Mouse (Mus musculus) MEL (cell line): ENCODE measurements around the gene Nfkbid. TPM values are rescaled to one million over a fixed set of nuclear protein-coding genes. Genes with fewer than 3 reads are reported as not detected.

Source experiments
- DNase-seq: peaks from one replicate; pipeline ENCODE4 v3.0.0; 2011; ENCODE audit warnings: low read depth, low spot score
- H3K27ac ChIP-seq: 2 replicates; pipeline ENCODE4 v1.5.1; 2012; ENCODE audit warnings: low read depth, mild to moderate bottlenecking, control low read depth, low read length, moderate library complexity; ENCODE audit not compliant: control insufficient read depth
- H3K27me3 ChIP-seq, 2 experiments: fragments of 150-350 bp in 1 of 2; sonication (generic) in 1 of 2; 2 replicates each; pipeline ENCODE4 v1.6.1; 2012; ENCODE audit warnings: low read length in 2 of 2, mild to moderate bottlenecking in 2 of 2, improper control_type of control experiment in 1 of 2, moderate library complexity in 1 of 2; ENCODE audit not compliant: insufficient read depth in 2 of 2, control insufficient read depth in 1 of 2
- H3K36me3 ChIP-seq, 2 experiments: 2 replicates each; pipeline ENCODE4 v1.6.1; 2012 to 2014; ENCODE audit warnings: low read length in 2 of 2, improper control_type of control experiment in 1 of 2, inconsistent platforms in 1 of 2, mild to moderate bottlenecking in 1 of 2; ENCODE audit not compliant: insufficient read depth in 2 of 2, control insufficient read depth in 1 of 2
- H3K4me1 ChIP-seq, 2 experiments: fragments of 150-350 bp in 1 of 2; sonication (generic) in 1 of 2; 2 replicates each; pipeline ENCODE4 v1.6.1; 2012; ENCODE audit warnings: low read length in 2 of 2, improper control_type of control experiment in 1 of 2, mild to moderate bottlenecking in 1 of 2; ENCODE audit not compliant: insufficient read depth in 2 of 2, control insufficient read depth in 1 of 2
- H3K4me3 ChIP-seq, 2 experiments: fragments of 150-350 bp in 1 of 2; sonication (generic) in 1 of 2; 2 replicates each; pipeline ENCODE4 v1.5.1; 2012; ENCODE audit warnings: low read depth in 2 of 2, low read length in 2 of 2, mild to moderate bottlenecking in 2 of 2, moderate library complexity in 2 of 2, control low read depth in 1 of 2, improper control_type of control experiment in 1 of 2; ENCODE audit not compliant: control insufficient read depth in 1 of 2, insufficient read depth in 1 of 2
- H3K79me2 ChIP-seq: 2 replicates; pipeline ENCODE4 v1.6.1; 2012; ENCODE audit warnings: mild to moderate bottlenecking, low read length, moderate library complexity; ENCODE audit not compliant: control insufficient read depth, poor library complexity, insufficient read depth
- H3K9ac ChIP-seq: 2 replicates; pipeline ENCODE4 v1.6.1; 2012; ENCODE audit warnings: low read depth, mild to moderate bottlenecking, control low read depth, low read length, moderate library complexity; ENCODE audit not compliant: control insufficient read depth, poor library complexity, severe bottlenecking
- H3K9me3 ChIP-seq: fragments of 150-350 bp; sonication (generic); replicated peaks from 2 replicates; pipeline ENCODE4 v1.6.1; 2012; ENCODE audit warnings: mild to moderate bottlenecking, low read length, improper control_type of control experiment, moderate library complexity; ENCODE audit not compliant: insufficient read depth
- CHD1 ChIP-seq: IDR thresholded peaks from 2 replicates; pipeline ENCODE4 v1.6.1; 2012; ENCODE audit warnings: low read depth, mild to moderate bottlenecking, inconsistent platforms, low read length, improper control_type of control experiment
- CHD2 ChIP-seq: IDR thresholded peaks from 2 replicates; pipeline ENCODE4 v1.6.1; 2011; ENCODE audit warnings: low read length, improper control_type of control experiment
- CTCF ChIP-seq, 3 experiments: IDR thresholded peaks in 2 of 3; conservative IDR thresholded peaks in 1 of 3; 2 replicates each; pipeline ENCODE4 v1.5.1; 2011 to 2012; ENCODE audit warnings: low read length in 3 of 3, low read depth in 2 of 3, mild to moderate bottlenecking in 2 of 3, improper control_type of control experiment in 1 of 3, inconsistent platforms in 1 of 3, mixed read lengths in 1 of 3, moderate library complexity in 1 of 3; ENCODE audit not compliant: control insufficient read depth in 1 of 3, insufficient read depth in 1 of 3, poor library complexity in 1 of 3, severe bottlenecking in 1 of 3
- EP300 ChIP-seq, 2 experiments: IDR thresholded peaks; 2 replicates each; pipeline ENCODE4 v1.6.1; 2011; ENCODE audit warnings: improper control_type of control experiment in 2 of 2, low read length in 2 of 2, low read depth in 1 of 2, mild to moderate bottlenecking in 1 of 2
- GABPA ChIP-seq: IDR thresholded peaks from 2 replicates; pipeline ENCODE4 v1.6.1; 2012; ENCODE audit warnings: low read depth, mild to moderate bottlenecking, inconsistent platforms, low read length, improper control_type of control experiment, moderate library complexity
- HCFC1 ChIP-seq: IDR thresholded peaks from 2 replicates; pipeline ENCODE4 v1.6.1; 2012; ENCODE audit warnings: low read depth, mild to moderate bottlenecking, inconsistent platforms, low read length, improper control_type of control experiment, moderate library complexity
- MAFK ChIP-seq: IDR thresholded peaks from 2 replicates; pipeline ENCODE4 v1.6.1; 2011; ENCODE audit warnings: low read depth, mild to moderate bottlenecking, low read length, improper control_type of control experiment, borderline replicate concordance
- MAZ ChIP-seq: IDR thresholded peaks from 2 replicates; pipeline ENCODE4 v1.6.1; 2012; ENCODE audit warnings: low read depth, mild to moderate bottlenecking, inconsistent platforms, low read length, improper control_type of control experiment
- MYB ChIP-seq: IDR thresholded peaks from 2 replicates; pipeline ENCODE4 v1.6.1; 2011; ENCODE audit warnings: mild to moderate bottlenecking, low read depth, low read length, improper control_type of control experiment
- MYC ChIP-seq: IDR thresholded peaks from 2 replicates; pipeline ENCODE4 v1.6.1; 2011; ENCODE audit warnings: low read depth, mild to moderate bottlenecking, low read length, improper control_type of control experiment, moderate library complexity
- NELFE ChIP-seq: IDR thresholded peaks from 2 replicates; pipeline ENCODE4 v1.6.1; 2011; ENCODE audit warnings: low read depth, low read length, improper control_type of control experiment
- POLR2A ChIP-seq, 2 experiments: IDR thresholded peaks; 2 replicates each; pipeline ENCODE4 v1.6.1; 2011 to 2012; ENCODE audit warnings: low read length in 2 of 2, mild to moderate bottlenecking in 2 of 2, control low read depth in 1 of 2, improper control_type of control experiment in 1 of 2, low read depth in 1 of 2, moderate library complexity in 1 of 2; ENCODE audit not compliant: control insufficient read depth in 1 of 2, insufficient read depth in 1 of 2, poor library complexity in 1 of 2
- POLR2AphosphoS2 ChIP-seq: IDR thresholded peaks from 2 replicates; pipeline ENCODE4 v1.6.1; 2011; ENCODE audit warnings: low read length, improper control_type of control experiment
- POLR2AphosphoS5 ChIP-seq: IDR thresholded peaks from 2 replicates; pipeline ENCODE4 v1.6.1; 2012; ENCODE audit warnings: low read depth, borderline replicate concordance, mild to moderate bottlenecking, inconsistent platforms, low read length, moderate library complexity, mixed read lengths
- SIN3A ChIP-seq: IDR thresholded peaks from 2 replicates; pipeline ENCODE4 v1.6.1; 2012; ENCODE audit warnings: low read length, improper control_type of control experiment, inconsistent platforms
- TBP ChIP-seq: IDR thresholded peaks from 2 replicates; pipeline ENCODE4 v1.8.0; 2011; ENCODE audit warnings: low read depth, low read length, improper control_type of control experiment
- UBTF ChIP-seq: IDR thresholded peaks from 2 replicates; pipeline ENCODE4 v1.6.1; 2012; ENCODE audit warnings: low read depth, mild to moderate bottlenecking, inconsistent platforms, low read length, improper control_type of control experiment, moderate library complexity, borderline replicate concordance; ENCODE audit not compliant: insufficient read depth
- USF1 ChIP-seq: IDR thresholded peaks from 2 replicates; pipeline ENCODE4 v1.6.1; 2014; ENCODE audit warnings: low read depth, mild to moderate bottlenecking, inconsistent platforms, low read length, improper control_type of control experiment, moderate library complexity
- USF2 ChIP-seq, 2 experiments: IDR thresholded peaks; 2 replicates each; pipeline ENCODE4 v1.6.1; 2011 to 2012; ENCODE audit warnings: improper control_type of control experiment in 2 of 2, low read length in 2 of 2, borderline replicate concordance in 1 of 2, inconsistent platforms in 1 of 2, low read depth in 1 of 2, mild to moderate bottlenecking in 1 of 2; ENCODE audit not compliant: insufficient read depth in 1 of 2
- ZKSCAN1 ChIP-seq: IDR thresholded peaks from 2 replicates; pipeline ENCODE4 v1.6.1; 2012; ENCODE audit warnings: low read depth, mild to moderate bottlenecking, inconsistent platforms, low read length, improper control_type of control experiment, moderate library complexity
- polyA plus RNA-seq, 2 experiments: library from polyadenylated mRNA; stranded (reverse) in 1 of 2; unstranded in 1 of 2; fragments of >175 nt in 1 of 2; fragments of >200 nt in 1 of 2; gene quantifications; 2 replicates each; pipeline versions ENCODE4 v1.2.1 to v1.2.4; 2012; ENCODE audit warnings: low replicate concordance in 2 of 2, low read depth in 1 of 2; ENCODE audit not compliant: insufficient read length in 2 of 2, insufficient read depth in 1 of 2, missing spikeins in 1 of 2
- total RNA-seq: library from RNA; depleted of rRNA; stranded (reverse); fragments of 300-350 nt; gene quantifications from 2 replicates; pipeline ENCODE4 v1.2.3, GENCODE M21; 2012

Gene Nfkbid
- total and polyA plus RNA-seq, 3 experiments = 7.0 to 16.7 TPM; not detected in 1

- TF ChIP-seq HCFC1 (no peak), USF1 (no peak), NELFE (no peak), POLR2AphosphoS2 (no peak), USF2 (IDR thresholded peaks at IDR 0.05; ENCODE audit: borderline replicate concordance in 1 of 2, insufficient read depth in 1 of 2, low read depth in 1 of 2, low read length in 2 of 2) (no peak), CHD2 (no peak), TBP (no peak), MYB (no peak), POLR2AphosphoS5 (no peak), MAFK (no peak), CTCF (IDR thresholded peaks at IDR 0.05 in 2 of 3, conservative IDR thresholded peaks at IDR 0.05 in 1 of 3; ENCODE audit: control insufficient read depth in 1 of 3, insufficient read depth in 1 of 3, low read depth in 2 of 3, low read length in 3 of 3, poor library complexity in 1 of 3, severe bottlenecking in 1 of 3) (no peak)
- DNase-seq = no peak
- Histone ChIP-seq H3K27me3 (peaks cover 0 to 2% of the 10 kb centered on the region in 2 experiments; a peak in 1 of 4 replicates), H3K4me1 (peaks cover 0 to 4% of the 10 kb centered on the region in 2 experiments; a peak in 1 of 4 replicates), H3K27ac (no peak overlapping the region), H3K9me3 (no peaks in the 10 kb centered on the region), H3K9ac (no peak overlapping the region), H3K4me3 (no peak overlapping the region), H3K79me2 (no peaks in the 10 kb centered on the region), H3K36me3 (no peaks in the 10 kb centered on the region; a peak in 1 of 4 replicates)
Observed at GRCm38 (mm10) chr7:30399671-30400070, 21.9 kb upstream of the Nfkbid start.

DNA sequence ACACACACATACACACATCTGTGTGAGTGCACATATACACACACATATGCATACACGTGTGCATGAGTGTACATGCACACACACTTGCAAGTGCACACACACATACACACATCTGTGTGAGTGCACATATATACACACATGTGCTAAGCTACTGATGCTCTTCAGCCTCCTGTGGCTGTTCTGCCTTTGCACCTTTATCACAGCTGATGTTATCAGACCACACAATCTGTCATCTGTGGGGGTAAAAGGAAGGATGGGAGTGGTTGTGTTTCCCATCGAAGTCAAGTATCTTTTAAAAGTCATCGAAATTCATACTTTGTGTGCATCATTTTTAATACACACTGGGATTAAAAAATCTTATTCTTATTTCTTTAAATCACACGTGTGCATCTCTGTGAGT, 19.2 kb upstream of the Nfkbid start:
- H3K79me2 ChIP-seq = no peaks in the 10 kb centered on the region

DNA sequence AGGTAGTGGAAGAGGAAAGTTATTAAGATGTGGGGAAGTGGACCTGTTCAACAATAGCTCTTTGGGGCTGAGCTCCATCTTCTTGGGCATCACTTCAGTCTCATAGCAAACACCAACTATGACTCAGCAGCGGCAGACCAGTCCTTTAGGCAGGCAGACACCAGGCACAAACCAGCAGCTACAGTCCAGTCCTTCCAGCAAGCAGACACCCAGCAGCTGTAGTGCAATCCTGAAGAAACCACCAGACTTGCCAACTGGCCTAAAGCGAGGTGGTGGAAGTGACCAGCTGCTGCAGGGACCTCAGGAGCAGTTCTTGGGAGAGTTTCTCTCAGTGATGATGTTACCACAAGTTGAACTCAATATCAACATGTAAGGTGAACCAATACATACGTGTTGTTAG, 12.9 kb upstream of the Nfkbid start:
- Histone ChIP-seq H3K79me2 (no peaks in the 10 kb centered on the region), H3K27me3 (peaks cover 0 to 1% of the 10 kb centered on the region in 2 experiments; a peak in 2 of 4 replicates), H3K9me3 (no peaks in the 10 kb centered on the region), H3K36me3 (peaks cover 0 to 8% of the 10 kb centered on the region in 2 experiments; a peak in 2 of 4 replicates)
- DNase-seq = no peak
- no peak for TF ChIP-seq POLR2A (IDR thresholded peaks at IDR 0.05; ENCODE audit: control insufficient read depth in 1 of 2, insufficient read depth in 1 of 2, low read depth in 1 of 2, low read length in 2 of 2, poor library complexity in 1 of 2)
- TF ChIP-seq, all 39 proteins: peak for 0
- H3K4me3 ChIP-seq = no peak overlapping the region
- no peak overlapping the region for H3K9ac ChIP-seq
- peaks cover 3 to 16% of the 10 kb centered on the region in 2 experiments; a peak in 3 of 4 replicates for H3K4me1 ChIP-seq
- no peak overlapping the region for H3K27ac ChIP-seq

More for the DNA sequence above, 19.2 kb upstream of the Nfkbid start:
- H3K4me1 ChIP-seq = no peaks in the 10 kb centered on the region
- H3K4me3 ChIP-seq = no peak overlapping the region
- no peak overlapping the region for H3K9ac ChIP-seq
- H3K36me3 ChIP-seq = no peaks in the 10 kb centered on the region
- no peak for TF ChIP-seq MYC
- no peak for TF ChIP-seq HCFC1
- TF ChIP-seq UBTF = no peak
- no peak for TF ChIP-seq POLR2AphosphoS5
- no peak for TF ChIP-seq EP300 (IDR thresholded peaks at IDR 0.05; ENCODE audit: low read depth in 1 of 2, low read length in 2 of 2)
- no peak for TF ChIP-seq CHD1
- no peak for TF ChIP-seq USF1
- no peak for TF ChIP-seq SIN3A
- no peak for TF ChIP-seq CHD2
- TF ChIP-seq ZKSCAN1 = no peak
- no peak for TF ChIP-seq MAZ
- TF ChIP-seq GABPA = no peak
- H3K27me3 ChIP-seq = peaks cover 1 to 2% of the 10 kb centered on the region in 2 experiments; a peak in 3 of 4 replicates
- H3K9me3 ChIP-seq = no peaks in the 10 kb centered on the region
- DNase-seq = no peak
- no peak overlapping the region for H3K27ac ChIP-seq
